Comparison of ENCODE assay signal across 13 mouse cellular contexts in genomic region chr1:135462736-135463135, GRCm38 (mm10). TPM values are rescaled to one million over a fixed set of nuclear protein-coding genes. Genes with fewer than 3 reads are reported as not detected.
DNase-seq lines count a peak whose midpoint lies in the region; ATAC-seq and TF ChIP-seq lines count a peak whose summit lies in the region.
"Had no signal": no experiment of that assay in that cellular context is flagged by ENCODE, and none has a peak within 500 bp of the region (broad histone marks: within the 10 kb centered on the region; RNA-seq: fewer than 3 reads in every experiment).

No protein-coding gene starts in this region.

- H3K4me1 ChIP-seq in forebrain, embryonic 16.5 days (replicated peaks; ENCODE audit: control insufficient read depth, insufficient read depth, low read length) = peaks cover 9% of the 10 kb centered on the region; the same call in 1 of the 2 replicates
- H3K4me1 ChIP-seq in forebrain, embryonic 12.5 days = no peaks in the 10 kb centered on the region
- no peaks in the 10 kb centered on the region for H3K4me1 ChIP-seq in heart, postnatal 0 days (ENCODE audit: control insufficient read depth, insufficient read depth)
- H3K4me1 ChIP-seq in heart, embryonic 11.5 days (ENCODE audit: control insufficient read depth, insufficient read depth, low read length) = no peaks in the 10 kb centered on the region
- 0 out of 2 replicates have a peak, but pooled peaks cover 2% of the 10 kb centered on the region for H3K4me1 ChIP-seq in limb, embryonic 15.5 days
- H3K4me1 ChIP-seq in limb, embryonic 10.5 days = peaks cover 12% of the 10 kb centered on the region; the same call in 1 of the 2 replicates
- H3K4me1 ChIP-seq in stomach, embryonic 14.5 days (ENCODE audit: control insufficient read depth, insufficient read depth, low read length) = peaks cover 3% of the 10 kb centered on the region; the same call in 1 of the 2 replicates
- H3K4me1 ChIP-seq: neural tube, embryonic 12.5 days had no signal

- TF ChIP-seq EP300 in heart, postnatal 0 days (IDR thresholded peaks at IDR 0.05; ENCODE audit: low read depth) = no peak

- H3K36me3 ChIP-seq in forebrain, embryonic 16.5 days (ENCODE audit: control insufficient read depth, insufficient read depth) = peaks cover 43% of the 10 kb centered on the region
- H3K36me3 ChIP-seq in forebrain, embryonic 12.5 days (replicated peaks) = peaks cover 78% of the 10 kb centered on the region
- peaks cover 79% of the 10 kb centered on the region for H3K36me3 ChIP-seq in heart, postnatal 0 days (replicated peaks; ENCODE audit: control insufficient read depth, insufficient read depth, low read length)
- H3K36me3 ChIP-seq in heart, embryonic 11.5 days (ENCODE audit: control insufficient read depth, insufficient read depth, low read length) = peaks cover 33% of the 10 kb centered on the region
- peaks cover 64% of the 10 kb centered on the region for H3K36me3 ChIP-seq in limb, embryonic 15.5 days
- peaks cover 90% of the 10 kb centered on the region for H3K36me3 ChIP-seq in limb, embryonic 10.5 days
- peaks cover 40% of the 10 kb centered on the region; the same call in 1 of the 2 replicates for H3K36me3 ChIP-seq in stomach, embryonic 14.5 days (ENCODE audit: control insufficient read depth, insufficient read depth, low read length)
- H3K36me3 ChIP-seq: liver, embryonic 15.5 days had no signal

- no peak for TF ChIP-seq CTCF in heart, postnatal 0 days (IDR thresholded peaks at IDR 0.05; ENCODE audit: low read depth)

- no peaks in the 10 kb centered on the region for H3K9me3 ChIP-seq in forebrain, embryonic 16.5 days (ENCODE audit: control insufficient read depth, low read length)
- no peaks in the 10 kb centered on the region for H3K9me3 ChIP-seq in forebrain, embryonic 12.5 days
- H3K9me3 ChIP-seq in heart, postnatal 0 days (replicated peaks; ENCODE audit: control insufficient read depth, low read length) = no peaks in the 10 kb centered on the region
- H3K9me3 ChIP-seq in heart, embryonic 11.5 days (replicated peaks; ENCODE audit: control insufficient read depth, low read length) = no peaks in the 10 kb centered on the region
- no peaks in the 10 kb centered on the region for H3K9me3 ChIP-seq in limb, embryonic 15.5 days
- H3K9me3 ChIP-seq in limb, embryonic 10.5 days (replicated peaks) = no peaks in the 10 kb centered on the region
- H3K9me3 ChIP-seq in stomach, embryonic 14.5 days (ENCODE audit: control insufficient read depth, low read depth, low read length) = no peaks in the 10 kb centered on the region
- H3K9me3 ChIP-seq: liver, embryonic 15.5 days; neural tube, embryonic 12.5 days had no signal

- 76% methylated on average over 8 of the region's 8 CpGs for WGBS in forebrain, embryonic 16.5 days
- 87% methylated on average over 8 of the region's 8 CpGs for WGBS in forebrain, embryonic 12.5 days
- WGBS in heart, postnatal 0 days = 64% methylated on average over 8 of the region's 8 CpGs
- 78% methylated on average over 8 of the region's 8 CpGs for WGBS in heart, embryonic 11.5 days (ENCODE audit: insufficient replicate concordance)
- WGBS in limb, embryonic 15.5 days = 74% methylated on average over 8 of the region's 8 CpGs
- 93% methylated on average over 8 of the region's 8 CpGs for WGBS in limb, embryonic 10.5 days
- WGBS in stomach, embryonic 14.5 days = 44% methylated on average over 8 of the region's 8 CpGs

- H3K27me3 ChIP-seq in forebrain, embryonic 16.5 days (replicated peaks; ENCODE audit: control insufficient read depth, insufficient read depth, low read length) = no peaks in the 10 kb centered on the region
- no peaks in the 10 kb centered on the region for H3K27me3 ChIP-seq in forebrain, embryonic 12.5 days
- H3K27me3 ChIP-seq in heart, postnatal 0 days (ENCODE audit: control insufficient read depth, insufficient read depth, low read length) = no peaks in the 10 kb centered on the region
- no peaks in the 10 kb centered on the region for H3K27me3 ChIP-seq in heart, embryonic 11.5 days (ENCODE audit: control insufficient read depth, insufficient read depth, low read length)
- H3K27me3 ChIP-seq in limb, embryonic 15.5 days = no peaks in the 10 kb centered on the region
- H3K27me3 ChIP-seq in limb, embryonic 10.5 days (ENCODE audit: low read depth, poor library complexity, severe bottlenecking) = no peaks in the 10 kb centered on the region
- H3K27me3 ChIP-seq in stomach, embryonic 14.5 days (ENCODE audit: control insufficient read depth, insufficient read depth, low read length) = no peaks in the 10 kb centered on the region
- H3K27me3 ChIP-seq: liver, embryonic 15.5 days; neural tube, embryonic 12.5 days had no signal

- H3K4me3 ChIP-seq in forebrain, embryonic 16.5 days (replicated peaks; ENCODE audit: low read length) = no peak overlapping the region
- no peak overlapping the region for H3K4me3 ChIP-seq in forebrain, embryonic 12.5 days (replicated peaks)
- H3K4me3 ChIP-seq in heart, postnatal 0 days (ENCODE audit: low read depth, low read length) = no peak overlapping the region
- no peak overlapping the region for H3K4me3 ChIP-seq in heart, embryonic 11.5 days (ENCODE audit: low read depth, low read length)
- no peak overlapping the region for H3K4me3 ChIP-seq in limb, embryonic 15.5 days
- H3K4me3 ChIP-seq in limb, embryonic 10.5 days = no peak overlapping the region
- no peak overlapping the region for H3K4me3 ChIP-seq in stomach, embryonic 14.5 days (ENCODE audit: low read depth, low read length)
- H3K4me3 ChIP-seq: liver, embryonic 15.5 days; neural tube, embryonic 12.5 days had no signal

- DNase-seq in heart, postnatal 0 days (ENCODE audit: low spot score) = no peak
- no peak for DNase-seq in limb, embryonic 10.5 days (ENCODE audit: low spot score)
- no peak for DNase-seq in left cerebral cortex, adult 8-10 months (ENCODE audit: low spot score in 2 of 2)
- DNase-seq: cerebellum, adult 18-20 months; thymus, postnatal 4 days had no signal

- no peak overlapping the region for H3K4me2 ChIP-seq in forebrain, embryonic 16.5 days (ENCODE audit: low read length)
- H3K4me2 ChIP-seq in forebrain, embryonic 12.5 days = no peak overlapping the region
- H3K4me2 ChIP-seq in heart, postnatal 0 days (ENCODE audit: low read depth, low read length) = no peak overlapping the region
- no peak overlapping the region for H3K4me2 ChIP-seq in heart, embryonic 11.5 days
- no peak overlapping the region for H3K4me2 ChIP-seq in limb, embryonic 15.5 days
- no peak overlapping the region for H3K4me2 ChIP-seq in stomach, embryonic 14.5 days (replicated peaks; ENCODE audit: low read depth, low read length)
- H3K4me2 ChIP-seq: liver, embryonic 15.5 days; neural tube, embryonic 12.5 days had no signal

- peak overlapping the region; percentile 3; the same call in 1 of the 2 replicates for H3K27ac ChIP-seq in forebrain, embryonic 16.5 days (ENCODE audit: low read length)
- H3K27ac ChIP-seq in forebrain, embryonic 12.5 days = no peak overlapping the region
- H3K27ac ChIP-seq in heart, postnatal 0 days (ENCODE audit: low read depth) = 0 out of 2 replicates have a peak overlapping the region, but pooled peaks have one; percentile 8
- no peak overlapping the region for H3K27ac ChIP-seq in heart, embryonic 11.5 days (ENCODE audit: low read depth, low read length)
- peak overlapping the region; percentile 54; the same call in 1 of the 2 replicates for H3K27ac ChIP-seq in limb, embryonic 15.5 days
- H3K27ac ChIP-seq in limb, embryonic 10.5 days = no peak overlapping the region
- H3K27ac ChIP-seq in stomach, embryonic 14.5 days (ENCODE audit: low read length) = peak overlapping the region; percentile 59
- H3K27ac ChIP-seq: hindbrain, postnatal 0 days; liver, embryonic 15.5 days; neural tube, embryonic 12.5 days had no signal

- no peak overlapping the region for H3K9ac ChIP-seq in forebrain, embryonic 16.5 days (replicated peaks; ENCODE audit: low read depth, low read length)
- H3K9ac ChIP-seq in forebrain, embryonic 12.5 days = no peak overlapping the region
- no peak overlapping the region for H3K9ac ChIP-seq in heart, postnatal 0 days (replicated peaks; ENCODE audit: low read depth, low read length)
- H3K9ac ChIP-seq in heart, embryonic 11.5 days (ENCODE audit: low read depth, low read length) = no peak overlapping the region
- no peak overlapping the region for H3K9ac ChIP-seq in limb, embryonic 15.5 days
- H3K9ac ChIP-seq in stomach, embryonic 14.5 days (replicated peaks; ENCODE audit: low read depth, low read length) = no peak overlapping the region
- H3K9ac ChIP-seq: liver, embryonic 15.5 days; neural tube, embryonic 12.5 days had no signal

- ATAC-seq in forebrain, embryonic 16.5 days = no peak
- no peak for ATAC-seq in forebrain, embryonic 12.5 days (ENCODE audit: low FRiP score)
- ATAC-seq in heart, postnatal 0 days (ENCODE audit: insufficient read depth, low read depth) = no peak
- no peak for ATAC-seq in heart, embryonic 11.5 days (replicated peaks; ENCODE audit: insufficient number of reproducible peaks, low FRiP score, low TSS enrichment)
- ATAC-seq in limb, embryonic 15.5 days (ENCODE audit: insufficient number of reproducible peaks, low FRiP score, low TSS enrichment, low read depth) = no peak
- ATAC-seq in stomach, embryonic 14.5 days (ENCODE audit: insufficient number of reproducible peaks, insufficient read depth, low FRiP score, low read depth) = no peak
- ATAC-seq: hindbrain, postnatal 0 days had no signal

RNA-seq across cellular contexts. Expression of gene Ipo9, which starts 32.4 kb away (rescaled TPM):
- 143 and 153 TPM in 2 replicates for polyA plus RNA-seq in forebrain, embryonic 16.5 days (2015; fragmentation: Nextera tagmentation; extraction: Ambion mirVana)
- 198 and 214 TPM in 2 replicates for polyA plus RNA-seq in forebrain, embryonic 12.5 days (2016; fragmentation: Nextera tagmentation; extraction: Ambion mirVana)
- 41.0 and 67.8 TPM in 2 replicates for total RNA-seq in heart, postnatal 0 days (2014; rRNA removed; ENCODE audit: low replicate concordance)
- 27.7 and 32.3 TPM in 2 replicates for polyA plus RNA-seq in heart, postnatal 0 days (2015; fragmentation: Nextera tagmentation; extraction: Ambion mirVana)
- 111 and 132 TPM in 2 replicates for polyA plus RNA-seq in heart, embryonic 11.5 days (2014; fragmentation: Nextera tagmentation; extraction: Ambion mirVana)
- polyA plus RNA-seq in limb, embryonic 15.5 days (2015; fragmentation: Nextera tagmentation; extraction: Ambion mirVana) = 102 and 113 TPM in 2 replicates
- 195 and 209 TPM in 2 replicates for polyA plus RNA-seq in limb, embryonic 10.5 days (2016; fragmentation: Nextera tagmentation; extraction: Ambion mirVana)
- 150 and 154 TPM in 2 replicates for polyA plus RNA-seq in stomach, embryonic 14.5 days (2014; fragmentation: Nextera tagmentation; extraction: Ambion mirVana)
- total RNA-seq in left cerebral cortex, adult 8-10 months (2022) = 100 to 1,000 TPM; 154 to 181 (median 170) TPM

Comparison
In these comparisons a context has a peak if more than half of its experiments do, and no peak if none do; other contexts are left out.
1. H3K27ac ChIP-seq: peak in forebrain, embryonic 16.5 days (single experiment), heart, postnatal 0 days (single experiment), limb, embryonic 15.5 days (single experiment) and stomach, embryonic 14.5 days (single experiment); none in forebrain, embryonic 12.5 days (single experiment), heart, embryonic 11.5 days (single experiment) and limb, embryonic 10.5 days (single experiment).